Mouse (Mus musculus): ENCODE results near the gene Znhit1.
"Not testable (repeated sequence)": the region's sequence is repeated elsewhere in the genome, so short reads cannot be mapped to it uniquely, and the experiment has no call there.

Gene Znhit1

GRCm38 (mm10) chr5:136950521-136950920, 37.3 kb downstream of the Znhit1 start:
- no peak for DNase-seq (ENCODE audit: low spot score)

GRCm38 (mm10) chr5:136949551-136950336, 38.1 kb downstream of the Znhit1 start:
- DNase-seq (ENCODE audit: low spot score): not testable (repeated sequence)

GRCm38 (mm10) chr5:136947874-136948273, 39.9 kb downstream of the Znhit1 start:
- DNase-seq (ENCODE audit: low spot score): no peak

- no peak for DNase-seq (ENCODE audit: low spot score)
Observed at GRCm38 (mm10) chr5:136945084-136945483, 42.7 kb downstream of the Znhit1 start.

- DNase-seq (ENCODE audit: low spot score): no peak
Observed at GRCm38 (mm10) chr5:136943382-136943781, 44.4 kb downstream of the Znhit1 start.

GRCm38 (mm10) chr5:136942781-136943180, 45.0 kb downstream of the Znhit1 start:
- DNase-seq (ENCODE audit: low spot score): no peak

- no peak for DNase-seq (ENCODE audit: low spot score)
Observed at GRCm38 (mm10) chr5:136940845-136941560, 46.8 kb downstream of the Znhit1 start.

- DNase-seq (ENCODE audit: low spot score): not testable (repeated sequence)
Observed at GRCm38 (mm10) chr5:136940029-136940428, 47.8 kb downstream of the Znhit1 start.

GRCm38 (mm10) chr5:136939284-136939683, 48.5 kb downstream of the Znhit1 start:
- DNase-seq (ENCODE audit: low spot score): no peak

GRCm38 (mm10) chr5:136937621-136938020, 50.2 kb downstream of the Znhit1 start:
- DNase-seq (ENCODE audit: low spot score): no peak

- DNase-seq (ENCODE audit: low spot score): no peak
Observed at GRCm38 (mm10) chr5:136936750-136937149, 51.1 kb downstream of the Znhit1 start.

GRCm38 (mm10) chr5:136935905-136936695, 51.7 kb downstream of the Znhit1 start:
- DNase-seq (ENCODE audit: low spot score): no peak

- no peak for DNase-seq (ENCODE audit: low spot score)
Observed at GRCm38 (mm10) chr5:136933930-136934329, 53.9 kb downstream of the Znhit1 start.

- no peak for DNase-seq (ENCODE audit: low spot score)
Observed at GRCm38 (mm10) chr5:136932956-136933355, 54.9 kb downstream of the Znhit1 start.
